16 mouse cellular contexts compared by ENCODE assay signal in the genomic region with DNA sequence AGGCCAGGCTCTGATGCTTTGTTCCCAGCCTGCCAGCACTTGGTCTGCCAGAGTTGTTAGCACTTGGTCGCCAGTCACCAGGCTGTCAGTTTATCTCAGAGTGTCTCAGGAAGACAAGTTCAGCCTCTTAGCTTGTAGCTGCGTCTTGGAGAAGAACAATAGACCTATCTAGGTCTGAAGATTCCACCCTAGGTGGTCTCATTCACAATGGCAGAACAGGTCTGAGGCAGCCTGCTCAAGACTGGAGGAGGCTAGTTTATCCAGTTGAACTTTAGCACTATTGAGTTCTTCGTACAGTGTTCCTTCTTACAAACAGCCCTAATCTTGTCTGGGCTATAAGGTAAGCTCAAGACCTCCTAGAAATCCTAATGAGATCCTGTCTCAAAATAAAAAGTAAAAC. TPM values are rescaled to one million over a fixed set of nuclear protein-coding genes. Genes with fewer than 3 reads are reported as not detected.
"Had no signal": no experiment of that assay in that cellular context is flagged by ENCODE, and none has a peak within 500 bp of the region (broad histone marks: within the 10 kb centered on the region; RNA-seq: fewer than 3 reads in every experiment).

No protein-coding gene starts in this region.

- H3K4me3 ChIP-seq: limb, embryonic 13.5 days; megakaryocyte, embryonic 14.5 days; midbrain, embryonic 15.5 days; neural tube, embryonic 12.5 days had no signal

- H3K9ac ChIP-seq: limb, embryonic 13.5 days; lung, embryonic 14.5 days; midbrain, embryonic 15.5 days; neural tube, embryonic 12.5 days had no signal

- ATAC-seq: midbrain, embryonic 15.5 days had no signal

- H3K4me1 ChIP-seq: limb, embryonic 13.5 days; midbrain, embryonic 15.5 days; neural tube, embryonic 12.5 days had no signal

- H3K36me3 ChIP-seq: limb, embryonic 13.5 days; midbrain, embryonic 15.5 days; neural tube, embryonic 12.5 days had no signal

- DNase-seq: layer of hippocampus, adult 9-11 months; layer of hippocampus, postnatal 36 days; left cerebral cortex, postnatal 4 days; lung, embryonic 14.5 days; lung, postnatal 10 days; right cerebral cortex, postnatal 4 days; thymus, adult 18-20 months; thymus, postnatal 14 days had no signal

- H3K4me2 ChIP-seq: limb, embryonic 13.5 days; lung, embryonic 14.5 days; midbrain, embryonic 11.5 days; midbrain, embryonic 15.5 days; neural tube, embryonic 12.5 days had no signal

- H3K27ac ChIP-seq: limb, embryonic 13.5 days; macrophage; midbrain, embryonic 15.5 days; neural tube, embryonic 12.5 days had no signal

- H3K9me3 ChIP-seq: limb, embryonic 13.5 days; megakaryocyte, embryonic 14.5 days; midbrain, embryonic 15.5 days; neural tube, embryonic 12.5 days had no signal

- H3K27me3 ChIP-seq: limb, embryonic 13.5 days; midbrain, embryonic 15.5 days; neural tube, embryonic 12.5 days had no signal

RNA-seq across cellular contexts. Expression of gene Cth, which starts 7.2 kb away (rescaled TPM):
- total RNA-seq: monocyte, adult 5-6 weeks; neutrophil, adult 5-6 weeks had no signal
- polyA plus RNA-seq: macrophage had no signal
